Comparison of ENCODE assay signal across 12 mouse cellular contexts in the genomic region with DNA sequence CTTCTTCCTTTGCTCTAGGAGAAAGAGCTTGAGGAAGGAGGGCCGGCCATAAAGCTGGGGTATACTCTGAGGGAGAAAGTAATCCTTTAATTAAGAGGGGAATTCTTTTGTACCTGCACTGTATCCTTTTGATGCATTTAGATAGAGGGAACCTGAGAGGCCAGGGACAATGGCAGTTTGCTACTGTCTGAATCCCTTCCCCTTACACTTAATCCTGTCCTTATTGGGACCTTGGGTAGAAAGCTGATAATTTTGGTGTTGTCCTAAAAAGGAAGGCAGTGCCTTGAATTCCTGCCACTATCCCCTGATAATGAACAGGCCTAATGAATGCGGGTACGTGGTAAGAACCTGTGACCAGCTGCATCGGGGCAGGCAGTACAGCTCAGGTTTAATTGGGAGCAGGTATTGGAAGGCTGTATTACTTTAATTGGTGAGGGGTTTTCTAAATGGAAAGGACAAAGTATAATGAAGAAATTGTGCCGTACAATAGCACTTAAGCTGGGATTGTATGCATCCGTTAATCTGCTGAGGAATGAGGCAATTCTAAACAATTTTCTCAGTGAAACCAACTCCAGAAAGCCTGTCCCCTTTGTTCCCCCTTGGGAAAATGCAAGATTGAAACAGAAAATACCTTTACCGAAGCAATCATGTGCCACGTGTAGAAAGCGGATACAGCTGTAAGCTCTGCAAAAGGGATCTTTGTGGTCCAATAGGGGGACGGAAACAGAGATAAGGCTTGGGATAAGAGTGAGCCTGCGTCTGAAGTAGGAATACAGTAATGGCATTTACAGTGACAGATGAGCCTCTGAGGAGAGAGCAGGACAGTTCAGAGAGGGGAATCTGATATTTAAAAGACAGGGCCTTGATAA.
DNase-seq lines count a peak whose midpoint lies in the region; ATAC-seq and TF ChIP-seq lines count a peak whose summit lies in the region.
"Had no signal": no experiment of that assay in that cellular context is flagged by ENCODE, and none has a peak within 500 bp of the region (broad histone marks: within the 10 kb centered on the region; RNA-seq: fewer than 3 reads in every experiment).

No protein-coding gene starts in this region.

- H3K27me3 ChIP-seq in heart, embryonic 13.5 days (replicated peaks) = no peaks in the 10 kb centered on the region
- H3K27me3 ChIP-seq in heart, adult 2 months (ENCODE audit: control insufficient read depth, insufficient read depth, low read length) = no peaks in the 10 kb centered on the region
- H3K27me3 ChIP-seq in lung, embryonic 16.5 days (ENCODE audit: control insufficient read depth, insufficient read depth, low read depth, low read length) = no peaks in the 10 kb centered on the region
- H3K27me3 ChIP-seq in forebrain, embryonic 16.5 days (replicated peaks; ENCODE audit: control insufficient read depth, insufficient read depth, low read length) = no peaks in the 10 kb centered on the region
- H3K27me3 ChIP-seq in midbrain, embryonic 15.5 days (replicated peaks) = no peaks in the 10 kb centered on the region
- H3K27me3 ChIP-seq: lung, embryonic 15.5 days had no signal

- H3K36me3 ChIP-seq in heart, embryonic 13.5 days = no peaks in the 10 kb centered on the region
- no peaks in the 10 kb centered on the region for H3K36me3 ChIP-seq in heart, adult 2 months (ENCODE audit: control insufficient read depth, insufficient read depth, low read length)
- no peaks in the 10 kb centered on the region for H3K36me3 ChIP-seq in lung, embryonic 16.5 days (ENCODE audit: control insufficient read depth, insufficient read depth, low read length)
- no peaks in the 10 kb centered on the region for H3K36me3 ChIP-seq in forebrain, embryonic 16.5 days (ENCODE audit: control insufficient read depth, insufficient read depth)
- no peaks in the 10 kb centered on the region for H3K36me3 ChIP-seq in midbrain, embryonic 15.5 days (replicated peaks)
- H3K36me3 ChIP-seq: lung, embryonic 15.5 days had no signal

- no peaks in the 10 kb centered on the region for H3K79me2 ChIP-seq in heart, adult 2 months (replicated peaks; ENCODE audit: control insufficient read depth, insufficient read depth, low read length)

- H3K4me2 ChIP-seq in heart, embryonic 13.5 days = peak overlapping the region; percentile 59
- peak overlapping the region; percentile 26 for H3K4me2 ChIP-seq in lung, embryonic 16.5 days (ENCODE audit: low read depth, low read length)
- H3K4me2 ChIP-seq in forebrain, embryonic 16.5 days (ENCODE audit: low read length) = peak overlapping the region; percentile 21
- peak overlapping the region; percentile 5; the same call in 1 of the 2 replicates for H3K4me2 ChIP-seq in midbrain, embryonic 15.5 days
- H3K4me2 ChIP-seq: lung, embryonic 15.5 days had no signal

- no peak for TF ChIP-seq POLR2A in heart, adult 2 months (IDR thresholded peaks at IDR 0.05; ENCODE audit: insufficient read depth, low read depth, low read length)

- no peak for ATAC-seq in heart, embryonic 13.5 days (ENCODE audit: extremely low read depth, insufficient number of reproducible peaks, low FRiP score, low TSS enrichment)
- ATAC-seq in lung, embryonic 16.5 days (ENCODE audit: low read depth) = no peak
- ATAC-seq in forebrain, embryonic 16.5 days = peak; percentile 61
- no peak; the same call in 1 of the 2 replicates for ATAC-seq in midbrain, embryonic 15.5 days (replicated peaks)

- no peak for TF ChIP-seq CTCF in heart, adult 2 months (IDR thresholded peaks at IDR 0.05)

- H3K9me3 ChIP-seq in heart, embryonic 13.5 days = no peaks in the 10 kb centered on the region
- no peaks in the 10 kb centered on the region for H3K9me3 ChIP-seq in lung, embryonic 16.5 days (ENCODE audit: control insufficient read depth, low read length)
- no peaks in the 10 kb centered on the region for H3K9me3 ChIP-seq in forebrain, embryonic 16.5 days (ENCODE audit: control insufficient read depth, low read length)
- no peaks in the 10 kb centered on the region for H3K9me3 ChIP-seq in midbrain, embryonic 15.5 days
- H3K9me3 ChIP-seq: lung, embryonic 15.5 days had no signal

- intact Hi-C loops in heart, adult 2 months (cut with DNase I) = no loop called here

- H3K9ac ChIP-seq in heart, embryonic 13.5 days = peak overlapping the region; percentile 33; the same call in 1 of the 2 replicates
- no peak overlapping the region for H3K9ac ChIP-seq in heart, adult 2 months (ENCODE audit: low read depth, low read length)
- H3K9ac ChIP-seq in lung, embryonic 16.5 days (ENCODE audit: low read length) = no peak overlapping the region
- no peak overlapping the region for H3K9ac ChIP-seq in forebrain, embryonic 16.5 days (replicated peaks; ENCODE audit: low read depth, low read length)
- H3K9ac ChIP-seq in midbrain, embryonic 15.5 days = no peak overlapping the region
- H3K9ac ChIP-seq: lung, embryonic 15.5 days had no signal

- peaks cover 14% of the 10 kb centered on the region for H3K4me1 ChIP-seq in heart, embryonic 13.5 days
- no peaks in the 10 kb centered on the region for H3K4me1 ChIP-seq in heart, adult 2 months (ENCODE audit: control insufficient read depth, insufficient read depth, low read length)
- 0 out of 2 replicates have a peak, but pooled peaks cover 4% of the 10 kb centered on the region for H3K4me1 ChIP-seq in lung, embryonic 16.5 days (replicated peaks; ENCODE audit: control insufficient read depth, insufficient read depth, low read length)
- H3K4me1 ChIP-seq in forebrain, embryonic 16.5 days (replicated peaks; ENCODE audit: control insufficient read depth, insufficient read depth, low read length) = peaks cover 16% of the 10 kb centered on the region
- H3K4me1 ChIP-seq in midbrain, embryonic 15.5 days = peaks cover 12% of the 10 kb centered on the region

- no peak overlapping the region for H3K27ac ChIP-seq in heart, embryonic 13.5 days (replicated peaks)
- no peak overlapping the region for H3K27ac ChIP-seq in heart, adult 2 months
- H3K27ac ChIP-seq in lung, embryonic 16.5 days (ENCODE audit: low read length) = no peak overlapping the region
- H3K27ac ChIP-seq in forebrain, embryonic 16.5 days (ENCODE audit: low read length) = peak overlapping the region; percentile 34
- H3K27ac ChIP-seq in midbrain, embryonic 15.5 days = no peak overlapping the region
- H3K27ac ChIP-seq: lung, embryonic 15.5 days had no signal

- H3K4me3 ChIP-seq in heart, embryonic 13.5 days = peak overlapping the region; percentile 29
- H3K4me3 ChIP-seq in heart, adult 2 months = no peak overlapping the region
- H3K4me3 ChIP-seq in lung, embryonic 16.5 days (ENCODE audit: low read length) = no peak overlapping the region; the same call in 1 of the 2 replicates
- no peak overlapping the region for H3K4me3 ChIP-seq in forebrain, embryonic 16.5 days (replicated peaks; ENCODE audit: low read length)
- no peak overlapping the region for H3K4me3 ChIP-seq in midbrain, embryonic 15.5 days
- H3K4me3 ChIP-seq: lung, embryonic 15.5 days had no signal

- TF ChIP-seq EP300 in heart, adult 2 months (IDR thresholded peaks at IDR 0.05; ENCODE audit: insufficient read depth, low read depth, low read length) = no peak

- WGBS in heart, embryonic 13.5 days = 28% methylated on average over 11 of the region's 11 CpGs
- WGBS in heart, adult 2 months = 36% methylated on average over 11 of the region's 11 CpGs
- 45% methylated on average over 11 of the region's 11 CpGs for WGBS in lung, embryonic 16.5 days
- 6% methylated on average over 11 of the region's 11 CpGs for WGBS in forebrain, embryonic 16.5 days
- 17% methylated on average over 11 of the region's 11 CpGs for WGBS in midbrain, embryonic 15.5 days

- DNase-seq in heart, adult 2 months = no peak
- no peak for DNase-seq in lung, postnatal 10 days
- DNase-seq in ovary, postnatal 10 days (ENCODE audit: low spot score) = no peak
- no peak for DNase-seq in natural killer cell, adult 2 months (ENCODE audit: low spot score in 2 of 2)
- DNase-seq: B cell, adult 2 months; gastrocnemius, postnatal 10 days; kidney, adult 8-10 months had no signal

Comparison
In these comparisons a context has a peak if more than half of its experiments do, and no peak if none do; other contexts are left out.
1. H3K4me2 ChIP-seq: peak in every context shown above with its lines; median percentile 59 in heart, embryonic 13.5 days; 26 in lung, embryonic 16.5 days; 21 in forebrain, embryonic 16.5 days; 5 in midbrain, embryonic 15.5 days.